Mouse (Mus musculus) gastrocnemius, postnatal 10 days (tissue): ENCODE data around the gene Nudt14. TPM values are rescaled to one million over a fixed set of nuclear protein-coding genes. Genes with fewer than 3 reads are reported as not detected.

Experiments
- DNase-seq: peaks from one replicate; pipeline ENCODE4 v3.0.0; 2021; ENCODE audit warnings: mixed read lengths
- total RNA-seq, 2 experiments: library from RNA; stranded (reverse); gene quantifications; 2 replicates each; pipeline ENCODE4 v1.2.3; 2021

Gene Nudt14
- total RNA-seq, 2 experiments from 2014 or later = 17.3 to 17.5 TPM

DNA sequence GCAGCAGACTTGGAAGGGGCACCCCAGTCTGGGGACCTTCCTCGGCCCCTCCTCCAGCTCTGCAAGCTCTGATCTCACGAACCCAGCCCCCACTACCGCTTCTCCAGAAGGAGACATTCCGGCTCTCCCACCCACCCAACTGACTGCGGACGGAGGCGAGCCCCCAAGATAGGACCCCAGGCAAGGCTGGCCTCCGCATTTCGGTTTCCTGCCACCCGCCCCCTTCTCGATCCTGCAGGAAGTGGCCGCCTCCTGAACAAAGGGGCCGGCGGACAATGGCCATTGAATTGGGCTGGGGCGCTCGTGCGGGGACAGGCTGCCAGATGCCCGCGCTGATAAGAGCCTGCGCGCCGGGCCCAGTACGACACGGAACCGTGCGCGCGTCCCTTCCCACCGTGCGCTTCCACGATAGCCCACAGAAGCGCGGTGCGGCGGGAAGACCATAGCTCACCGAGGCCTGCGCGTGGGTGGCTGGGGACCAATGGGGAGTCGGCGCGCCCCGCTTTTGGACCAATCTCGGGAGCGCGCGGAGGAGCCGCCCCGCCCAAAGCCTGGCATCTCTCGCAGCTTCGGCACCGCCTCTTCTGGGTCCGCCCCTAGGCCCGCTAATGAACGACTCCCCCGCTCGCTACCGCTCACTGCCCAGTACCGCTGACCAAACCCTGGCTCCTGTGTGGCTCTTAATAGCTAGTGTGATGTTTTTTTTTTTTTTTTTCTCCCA, 8.3 kb upstream of the Nudt14 start:
- peak; percentile 85 for DNase-seq

DNA sequence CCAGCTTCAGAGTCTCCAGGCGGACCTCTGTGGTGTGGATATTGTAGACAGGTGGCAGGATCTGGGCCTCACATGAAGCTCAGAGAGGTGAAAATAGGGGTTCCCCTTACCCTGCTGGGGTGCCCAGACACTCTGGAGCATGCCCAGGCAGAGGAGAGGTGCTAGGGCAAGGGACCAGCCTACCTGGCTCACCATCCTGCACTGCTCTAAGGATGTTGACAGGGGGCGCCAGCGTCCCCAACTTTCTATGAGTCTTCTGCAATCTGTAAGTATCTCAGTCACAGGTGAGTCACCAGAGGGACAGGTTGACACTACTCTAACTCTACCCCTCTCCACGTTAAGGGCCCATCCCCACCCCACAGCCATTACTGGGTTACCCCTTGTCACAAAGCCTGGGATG, 5.4 kb upstream of the Nudt14 start:
- peak; percentile 32 for DNase-seq

DNA sequence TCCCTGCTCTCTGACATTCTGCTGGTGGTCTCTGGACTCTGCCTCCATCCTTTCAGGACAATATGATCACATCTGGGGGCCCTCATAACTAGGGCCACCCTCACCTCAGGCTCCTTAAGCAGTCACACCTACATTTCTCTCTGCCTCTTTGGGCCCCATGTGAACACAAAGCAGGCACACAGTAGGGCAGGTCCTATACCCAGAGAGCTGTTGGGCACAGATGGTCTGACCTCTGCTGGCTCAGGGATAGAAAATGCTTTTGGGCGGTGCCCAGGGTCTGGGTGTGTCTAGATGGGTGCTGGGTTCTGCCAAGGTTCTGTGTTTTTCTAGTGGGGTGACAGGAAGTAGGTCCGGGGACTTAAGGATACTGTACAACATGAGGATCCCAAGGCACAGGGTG, 1.7 kb upstream of the Nudt14 start:
- DNase-seq = no peak

DNA sequence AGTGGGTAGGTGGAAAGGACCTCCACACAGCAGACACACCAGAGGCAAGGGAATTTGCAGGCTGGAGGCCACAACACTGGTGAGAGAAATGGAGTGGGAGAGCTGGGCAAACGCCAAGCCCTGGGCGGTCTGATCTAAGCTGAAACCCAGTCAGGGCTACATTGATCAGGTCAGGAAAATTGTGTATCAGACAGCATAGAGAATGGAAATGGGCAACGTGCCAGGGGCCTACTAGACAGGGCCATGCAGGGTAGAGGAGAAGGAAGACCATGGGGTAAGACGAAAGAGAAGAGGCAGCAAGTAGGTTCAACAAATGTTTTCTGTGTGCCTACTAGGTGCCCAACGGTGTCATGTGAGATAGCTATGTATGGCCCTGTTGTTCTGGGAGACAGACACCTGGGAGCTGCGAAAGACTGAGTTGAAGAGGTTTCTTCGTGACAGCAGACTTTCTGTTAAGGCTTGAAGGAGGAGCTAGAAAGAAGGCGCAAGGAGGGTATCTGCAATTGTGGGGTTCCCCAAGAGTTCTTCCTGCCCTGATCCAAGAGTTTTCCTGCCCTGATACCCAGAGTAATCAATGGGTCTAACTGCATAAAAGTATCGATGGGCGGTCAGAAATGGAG, 658 bp downstream of the Nudt14 start:
- DNase-seq = no peak

DNA sequence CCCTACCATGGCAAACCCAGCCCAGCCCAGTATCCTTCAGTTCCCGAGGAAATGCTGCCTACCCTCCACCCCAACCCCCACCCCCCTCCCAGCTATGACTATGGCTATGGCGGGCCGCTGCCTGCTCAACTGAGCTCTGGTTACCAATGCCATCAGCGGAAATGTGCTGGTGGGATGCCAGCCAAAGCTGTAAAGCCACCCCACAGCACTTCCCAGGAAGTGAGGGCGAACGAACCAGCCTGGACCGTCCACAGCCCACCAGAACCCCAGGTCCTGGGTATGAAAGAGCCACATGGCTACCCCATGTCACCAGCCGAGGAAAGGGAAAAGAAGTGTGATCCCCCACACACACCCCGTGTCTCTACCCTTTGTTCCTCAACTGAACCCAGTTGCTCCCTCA, 1.2 kb downstream of the Nudt14 start:
- no peak for DNase-seq

DNA sequence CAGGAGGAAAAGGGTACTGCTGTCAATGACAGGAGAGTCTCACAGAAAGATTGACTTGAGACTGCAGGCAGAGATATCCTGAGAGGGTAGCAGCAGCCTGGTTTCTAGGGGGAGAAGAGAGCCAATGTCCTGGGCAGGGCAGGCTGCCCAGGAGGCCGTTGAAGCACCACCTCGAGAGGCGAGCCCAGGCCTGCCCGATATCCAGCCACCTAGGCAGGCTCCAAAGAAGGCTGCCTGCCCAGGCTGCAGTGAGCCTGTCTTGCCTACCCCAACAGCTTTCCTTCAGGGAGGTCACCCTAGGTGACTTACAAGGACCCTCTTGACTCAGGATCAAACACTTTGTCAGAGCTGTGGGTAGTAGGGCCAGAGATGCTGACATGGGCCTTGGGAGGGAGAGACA, 1.7 kb downstream of the Nudt14 start:
- DNase-seq = no peak

DNA sequence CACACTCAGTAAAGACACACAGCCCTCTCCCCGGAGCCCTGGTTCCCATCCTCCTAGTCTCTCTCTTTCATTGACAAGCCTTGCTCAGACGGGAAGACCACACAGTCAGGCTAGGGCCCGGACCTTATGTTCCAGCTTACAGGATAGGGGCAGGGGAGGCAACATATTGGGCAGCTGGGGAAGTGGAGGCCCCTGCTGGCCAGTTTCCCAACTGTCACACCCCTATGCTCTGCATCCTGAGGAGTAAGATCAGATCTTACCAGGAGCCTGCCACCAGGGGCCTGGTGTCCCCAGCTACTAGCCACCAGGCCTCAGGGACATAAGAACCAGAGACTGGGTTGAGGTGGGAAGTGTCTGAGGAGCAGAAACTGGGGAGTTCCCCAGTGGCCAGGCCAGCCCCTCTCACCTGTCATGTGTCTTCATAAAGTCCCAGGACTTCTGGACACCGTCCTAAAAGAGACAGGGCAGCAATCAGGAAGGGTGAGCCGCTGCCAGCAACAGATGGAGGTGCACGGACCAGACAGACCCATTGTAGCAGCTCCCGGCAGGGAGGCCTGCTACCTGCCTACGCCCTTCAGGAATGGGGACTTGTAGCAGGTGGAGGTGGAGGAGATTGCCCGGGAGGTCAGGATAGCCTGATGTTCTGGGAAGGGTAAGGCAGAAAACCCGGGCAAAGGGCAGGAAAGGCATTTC, 2.9 kb downstream of the Nudt14 start:
- DNase-seq = no peak

DNA sequence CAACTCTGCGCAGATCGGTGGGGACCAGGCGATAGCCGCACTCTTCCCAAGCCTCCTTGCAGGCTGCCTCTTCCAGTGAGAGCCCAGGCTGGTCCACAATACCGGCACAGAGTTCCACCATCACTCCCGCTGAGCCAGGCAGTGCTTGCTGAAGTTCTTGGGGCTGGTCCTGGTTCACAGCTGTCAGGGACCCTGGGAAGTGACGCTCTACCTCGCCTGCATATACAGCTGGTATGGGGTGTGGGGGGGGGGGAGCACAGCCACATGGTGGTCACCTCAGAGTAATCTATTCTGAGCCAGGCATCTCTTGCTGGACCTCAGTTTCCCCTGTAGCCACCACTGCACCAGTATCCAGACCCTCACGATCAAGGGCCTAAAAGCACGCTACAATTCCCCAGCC, 3.6 kb downstream of the Nudt14 start:
- DNase-seq = no peak

DNA sequence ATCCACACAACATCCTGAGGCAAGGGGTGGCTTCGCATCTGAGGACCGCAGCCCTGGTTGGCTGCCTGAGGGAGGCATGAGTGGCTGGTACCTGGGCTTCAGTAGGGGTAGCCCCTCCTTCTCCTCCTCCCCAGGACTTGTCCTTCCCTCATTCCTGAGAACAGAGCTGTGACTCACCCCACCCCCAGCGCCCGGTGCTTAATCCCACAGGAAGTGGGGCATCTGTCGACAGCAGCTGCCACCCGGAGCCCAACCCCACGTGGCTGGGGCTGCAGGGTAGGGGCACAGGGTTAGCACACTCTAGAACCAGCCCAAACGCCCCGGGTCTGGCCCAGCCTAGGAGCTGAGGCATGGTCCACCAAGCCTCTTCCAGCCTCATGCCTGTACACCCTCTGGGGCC, 4.0 kb downstream of the Nudt14 start:
- no peak for DNase-seq

DNA sequence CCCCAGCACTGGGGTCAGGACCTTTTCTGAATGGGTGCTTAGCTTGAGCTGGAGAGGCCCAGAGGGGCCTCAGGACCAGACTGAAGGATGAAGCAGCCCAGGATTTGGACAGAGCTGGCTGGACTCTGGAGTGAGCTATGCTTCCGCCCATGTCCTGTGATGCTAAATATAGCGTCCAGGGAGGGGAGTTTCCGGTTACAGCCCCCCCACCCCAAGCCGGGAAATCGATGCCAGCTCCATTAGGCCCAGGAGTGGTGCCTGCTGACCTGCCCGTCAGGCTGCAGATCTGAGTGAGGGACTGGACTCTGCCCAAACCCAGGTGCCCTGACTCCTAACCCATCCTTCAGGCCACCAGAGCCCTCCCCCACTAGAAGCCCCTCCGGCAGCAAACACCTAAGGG, 9.3 kb downstream of the Nudt14 start:
- no peak for DNase-seq

DNA sequence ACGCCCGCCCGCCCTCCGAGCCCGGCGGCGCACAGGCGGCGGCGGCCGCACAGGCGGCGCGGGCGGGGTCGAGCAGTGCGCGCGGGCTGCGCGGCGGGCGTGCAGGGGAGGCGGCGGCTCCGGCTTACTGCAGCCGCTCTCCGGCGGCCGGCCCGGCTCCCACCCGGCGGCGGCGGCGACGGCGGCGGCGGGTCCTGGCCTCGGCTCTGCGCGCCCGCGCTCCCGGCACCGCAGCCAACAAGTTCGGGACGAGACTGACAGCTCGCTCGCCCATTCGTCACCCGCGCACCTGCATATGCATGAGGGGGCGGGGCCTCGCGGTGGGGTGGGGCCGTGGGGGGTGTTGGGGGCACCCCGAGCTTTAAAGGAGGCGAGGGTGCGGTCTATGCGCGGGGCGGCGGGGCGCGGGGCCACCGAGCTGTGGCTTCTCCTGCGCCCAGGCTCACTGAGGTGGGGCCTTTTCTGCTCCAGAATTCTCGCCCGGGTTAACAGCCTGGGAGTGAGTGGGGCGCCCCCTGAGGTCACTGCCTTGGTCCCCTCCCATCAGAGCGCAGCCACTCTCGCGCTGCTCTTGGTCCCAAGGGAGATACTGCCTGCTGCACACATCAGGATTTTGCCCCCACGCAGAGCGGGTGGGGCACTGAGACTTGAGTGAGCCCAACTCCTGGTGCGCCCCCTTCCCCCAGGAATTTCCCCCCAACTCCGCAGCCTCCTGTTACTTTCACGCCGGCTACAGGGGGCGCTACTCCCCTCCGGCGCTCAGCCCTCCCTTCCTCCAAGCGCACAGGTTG, 12.2 kb downstream of the Nudt14 start, which contains the start of gene Jag2:
Gene Jag2 (minus strand): TSS at position 215 of the 791 bp plus-strand sequence.
- peak; percentile 73 for DNase-seq

DNA sequence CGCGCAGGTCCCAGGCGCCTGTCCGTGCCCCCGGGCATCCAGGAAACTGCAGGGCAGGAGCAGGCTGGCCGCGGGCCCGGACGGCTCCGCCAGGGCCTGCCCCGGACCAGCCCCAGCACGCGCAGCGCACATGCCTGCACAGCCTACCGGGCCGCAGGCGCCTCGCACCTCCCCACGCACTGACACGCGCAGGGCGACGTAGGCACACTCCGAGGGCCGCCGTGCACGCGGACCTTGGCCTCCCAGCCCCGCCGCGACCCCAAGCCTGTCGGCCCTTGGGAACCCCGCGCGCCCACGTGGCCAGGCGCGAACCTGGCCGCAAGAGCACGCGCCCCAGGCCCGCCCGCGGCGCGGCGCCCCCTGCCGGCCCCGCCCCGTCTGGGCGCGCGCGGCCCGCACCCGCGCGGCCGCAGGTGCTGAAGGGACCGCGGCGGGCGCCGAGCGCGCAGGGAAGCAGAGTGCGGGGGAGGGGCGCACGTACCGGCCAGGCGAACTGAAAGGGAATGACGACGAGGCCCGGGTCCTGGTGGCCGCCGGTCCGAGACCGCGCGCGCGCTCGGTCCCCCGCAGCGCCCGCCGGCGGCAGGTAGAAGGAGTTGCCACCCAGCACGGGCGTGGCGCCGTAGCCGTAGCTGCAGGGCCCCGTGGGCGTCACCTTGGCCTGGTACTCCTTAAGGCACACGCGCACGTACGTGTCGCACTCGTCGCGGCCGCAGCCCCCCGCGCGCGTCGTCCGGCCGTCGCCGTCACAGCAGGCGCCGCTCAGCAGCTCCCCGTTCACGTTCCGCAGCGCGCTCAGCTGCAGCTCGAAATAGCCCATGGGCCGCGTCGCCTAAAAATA, 13.3 kb downstream of the Nudt14 start:
- peak; percentile 49 for DNase-seq

DNA sequence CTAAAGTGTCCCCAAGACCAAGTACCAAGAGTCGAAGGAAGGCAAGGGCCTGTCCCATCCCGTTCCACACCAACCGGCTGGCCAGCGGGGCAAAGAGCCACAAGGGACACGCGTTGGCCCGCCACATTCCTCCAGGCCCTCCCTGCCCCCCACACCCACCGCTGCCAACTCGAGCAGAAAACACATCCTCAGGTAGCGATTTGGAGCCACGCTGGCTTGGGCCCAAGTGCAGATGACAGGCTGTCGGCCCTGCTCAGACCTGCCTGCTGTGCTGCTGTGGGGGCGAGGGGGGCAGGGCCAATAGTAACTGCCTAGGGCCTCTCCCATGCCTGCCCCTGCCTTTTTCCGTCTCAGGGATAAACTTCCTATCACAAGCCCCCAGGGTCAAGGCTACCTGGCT, 14.7 kb downstream of the Nudt14 start:
- no peak for DNase-seq

DNA sequence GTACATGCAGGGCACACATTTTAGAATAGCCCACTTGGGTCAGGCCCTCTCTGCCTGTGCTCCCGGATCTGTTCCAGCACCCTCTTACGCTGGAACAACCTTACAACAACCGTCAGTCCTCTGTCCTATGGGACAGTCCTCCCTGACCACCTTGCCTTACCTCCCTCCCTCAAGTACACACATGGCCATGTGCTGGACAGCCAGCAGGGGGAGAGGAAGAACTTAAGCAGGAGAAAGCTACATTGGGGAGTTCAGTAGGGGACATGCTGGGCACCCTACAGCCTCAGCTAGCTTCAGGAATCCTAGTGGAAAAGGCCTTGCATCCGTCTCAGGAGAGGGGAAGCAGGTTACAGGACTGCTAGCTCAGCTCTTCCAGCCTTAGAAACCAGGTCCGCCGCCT, 16.0 kb downstream of the Nudt14 start:
- DNase-seq = no peak

DNA sequence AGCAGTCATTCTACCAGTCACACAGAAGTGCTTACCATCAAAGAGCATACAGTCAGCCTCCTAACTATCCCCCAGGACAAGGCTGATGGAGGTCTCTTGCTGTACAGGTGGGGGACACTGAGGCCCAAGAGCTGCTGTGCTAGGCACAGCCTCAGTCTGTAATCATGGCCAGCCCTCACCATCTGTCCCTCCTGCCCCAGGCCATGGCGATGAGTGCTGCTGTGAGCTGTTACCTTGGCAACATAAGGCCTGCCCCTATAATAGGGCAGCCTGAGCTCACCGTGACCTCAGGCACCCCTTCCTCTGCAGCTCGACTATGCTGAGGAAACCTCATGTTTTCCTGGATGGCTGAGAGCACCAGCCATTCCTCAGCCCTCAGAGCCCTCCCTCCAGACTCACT, 19.4 kb downstream of the Nudt14 start:
- DNase-seq = no peak

DNA sequence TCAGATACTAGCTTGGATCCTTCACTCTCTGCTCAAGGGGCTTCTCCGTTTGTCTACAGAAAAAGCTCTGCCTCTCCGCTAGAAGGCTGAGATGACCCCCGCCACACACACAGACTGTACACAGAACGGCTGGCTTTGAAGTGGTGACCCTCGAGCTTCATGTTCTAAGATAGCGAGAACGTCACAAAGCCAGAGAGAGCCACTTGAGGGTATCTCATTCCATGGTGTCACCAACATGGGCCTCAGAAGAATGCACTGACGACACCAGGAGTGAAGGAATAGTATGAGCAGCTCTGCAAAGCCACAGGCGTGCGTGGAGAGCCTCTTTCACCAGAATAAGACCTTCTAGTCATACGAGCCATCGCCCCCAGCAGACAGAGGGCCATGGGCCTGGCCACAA, 20.4 kb downstream of the Nudt14 start:
- no peak for DNase-seq

DNA sequence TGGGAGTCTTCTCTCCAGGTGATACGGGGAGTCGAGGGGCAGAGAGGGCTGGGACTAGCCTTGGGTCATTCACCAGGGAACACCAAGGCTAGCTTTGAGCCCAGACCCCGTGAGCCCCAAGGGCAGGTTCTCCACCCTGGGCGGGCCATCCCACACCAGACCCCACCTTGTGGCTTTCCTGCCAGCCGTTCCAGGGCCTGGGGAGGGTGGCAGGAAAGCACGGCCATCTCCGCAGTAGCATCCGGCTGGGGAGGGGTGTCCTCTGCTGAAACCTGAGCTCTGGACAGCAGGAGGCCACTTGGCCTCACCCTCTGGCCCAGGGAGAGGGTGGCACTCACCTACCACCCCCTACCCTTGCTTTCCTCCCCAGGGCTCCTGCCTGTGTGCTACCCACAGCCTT, 24.0 kb downstream of the Nudt14 start:
- no peak for DNase-seq

DNA sequence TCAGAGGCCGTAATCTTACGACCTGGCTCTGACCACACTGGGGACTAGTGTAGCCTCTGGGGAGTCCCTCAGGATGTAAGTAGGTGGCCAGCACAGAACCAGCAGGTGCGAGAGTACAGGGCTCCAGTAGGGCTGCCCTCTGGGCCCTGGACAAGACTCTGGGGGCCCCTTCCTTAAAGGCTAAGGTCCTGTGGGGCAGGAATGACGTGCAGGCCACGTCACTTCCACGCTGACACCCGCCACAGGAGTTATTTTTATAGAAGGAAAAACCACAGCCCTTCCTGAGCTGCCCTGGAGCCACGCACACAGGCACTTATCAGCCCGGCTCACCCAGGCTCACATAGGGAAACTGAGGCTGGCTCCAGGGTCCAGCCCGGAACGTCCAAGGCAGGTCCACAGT, 24.4 kb downstream of the Nudt14 start:
- DNase-seq = no peak

DNA sequence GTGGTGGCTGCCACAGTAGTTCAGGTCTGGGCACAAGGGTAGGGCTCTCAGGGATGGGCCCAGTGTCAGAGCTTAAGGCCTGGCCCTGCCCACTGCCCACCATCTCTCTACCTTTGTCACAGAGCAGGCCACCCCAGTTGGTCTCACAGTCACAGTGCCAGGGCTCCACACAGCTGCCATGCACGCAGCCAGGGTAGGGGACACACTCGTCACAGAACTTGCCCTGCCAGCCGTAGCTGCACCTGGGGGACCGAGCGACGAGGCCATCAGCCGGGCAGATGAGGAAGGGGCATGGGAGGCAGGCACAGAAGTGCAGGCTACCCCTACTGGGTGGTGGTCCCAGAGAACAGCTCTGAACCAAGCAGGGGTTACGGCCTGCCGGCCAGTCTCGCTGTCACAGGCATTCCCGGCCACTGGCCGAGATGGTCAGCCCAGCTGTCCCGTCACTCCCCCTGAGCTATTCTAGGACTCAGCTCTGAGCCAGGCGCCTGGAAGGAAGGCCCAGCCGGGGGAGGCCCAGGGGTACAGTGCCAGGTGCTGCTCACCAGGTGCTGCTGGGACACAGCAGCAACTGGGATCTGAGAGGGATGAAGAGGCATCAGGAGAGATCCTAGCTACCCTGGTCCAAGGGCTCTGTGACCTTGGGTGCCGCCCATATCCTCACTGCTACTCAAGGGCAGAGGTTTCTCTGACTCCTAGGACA, 25.1 kb downstream of the Nudt14 start:
- DNase-seq = peak; percentile 74

DNA sequence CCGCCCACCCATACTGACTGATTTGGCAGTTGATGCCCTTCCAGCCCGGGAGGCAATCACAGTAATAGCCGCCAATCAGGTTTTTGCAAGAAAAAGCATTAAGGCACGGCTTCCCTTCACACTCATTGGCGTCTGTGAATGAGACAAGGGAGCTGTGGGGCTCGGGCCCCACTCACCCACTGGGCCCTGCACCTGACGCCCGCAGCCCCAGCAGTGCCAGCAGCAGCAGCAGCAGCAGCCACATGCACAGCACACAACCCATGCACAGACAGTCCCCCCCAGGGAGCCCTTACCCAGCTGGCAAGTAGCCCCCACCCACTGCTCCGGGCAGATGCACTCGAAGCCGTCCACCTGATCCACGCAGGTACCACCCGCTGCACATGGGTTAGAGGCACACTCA, 26.3 kb downstream of the Nudt14 start:
- no peak for DNase-seq

DNA sequence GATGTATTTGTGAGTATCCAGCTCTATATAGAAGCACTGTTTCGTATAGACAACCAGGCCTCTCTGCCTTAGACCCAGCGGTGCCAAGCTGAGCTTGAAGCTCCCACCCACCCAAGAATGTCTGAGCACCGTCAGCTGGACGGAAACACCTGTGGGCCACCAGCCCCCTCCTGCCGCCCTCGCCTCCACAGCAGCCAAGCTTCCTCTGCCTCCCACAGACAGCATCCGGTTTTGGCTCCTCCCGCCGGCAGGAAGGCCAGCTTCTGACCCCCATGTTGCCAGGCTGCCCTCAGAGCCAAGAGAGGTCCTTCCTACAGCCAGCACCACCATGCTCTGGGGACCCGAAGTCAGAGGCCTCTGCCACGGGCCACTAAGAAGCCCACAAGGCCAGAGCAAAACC, 27.4 kb downstream of the Nudt14 start:
- no peak for DNase-seq
